In the genomic region with DNA sequence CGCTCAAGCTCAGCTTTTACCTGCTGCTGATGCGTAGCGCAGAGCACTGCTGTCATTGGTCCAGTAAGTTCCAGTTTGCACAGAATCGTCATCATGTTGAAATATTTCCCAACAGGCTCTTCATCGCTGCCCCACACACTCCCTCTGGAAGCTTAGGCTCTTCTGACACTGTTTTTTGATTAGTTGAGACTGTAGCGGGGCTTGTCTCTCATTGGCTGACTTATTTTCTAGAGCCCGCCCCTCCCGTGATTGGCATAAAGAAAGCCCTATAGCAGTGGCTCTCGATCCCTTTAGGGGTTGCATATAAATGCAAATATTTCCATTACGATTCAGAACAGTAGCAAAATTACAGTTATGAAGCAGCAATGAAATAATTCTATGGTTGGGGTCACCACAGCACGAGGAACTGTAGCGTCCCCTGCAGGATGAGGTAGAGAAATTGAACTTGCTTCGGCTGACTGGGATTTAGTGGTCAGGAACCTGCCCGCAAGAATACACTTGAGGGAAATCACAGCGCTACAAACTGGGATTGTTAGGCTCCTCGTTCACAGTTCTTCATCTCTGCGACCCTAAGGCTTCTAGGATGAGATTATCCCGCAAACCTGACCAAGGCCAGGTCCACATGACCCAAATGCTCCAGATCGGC, we compare ENCODE assay signal across 9 mouse cellular contexts. TPM values are rescaled to one million over a fixed set of nuclear protein-coding genes. Genes with fewer than 3 reads are reported as not detected.
DNase-seq lines count a peak whose midpoint lies in the region; ATAC-seq and TF ChIP-seq lines count a peak whose summit lies in the region.
"Had no signal": no experiment of that assay in that cellular context is flagged by ENCODE, and none has a peak within 500 bp of the region (broad histone marks: within the 10 kb centered on the region; RNA-seq: fewer than 3 reads in every experiment).

No protein-coding gene starts in this region.

- H3K36me3 ChIP-seq in forebrain, embryonic 13.5 days (ENCODE audit: poor library complexity, severe bottlenecking) = no peaks in the 10 kb centered on the region
- no peaks in the 10 kb centered on the region for H3K36me3 ChIP-seq in kidney, embryonic 14.5 days (ENCODE audit: control insufficient read depth, insufficient read depth, low read length)
- no peaks in the 10 kb centered on the region for H3K36me3 ChIP-seq in midbrain, postnatal 0 days (ENCODE audit: insufficient read depth, low read length)

- H3K27ac ChIP-seq in forebrain, embryonic 13.5 days = no peak overlapping the region
- H3K27ac ChIP-seq in kidney, embryonic 14.5 days (ENCODE audit: low read depth, low read length) = no peak overlapping the region
- H3K27ac ChIP-seq in midbrain, postnatal 0 days (ENCODE audit: low read depth, low read length) = 0 out of 2 replicates have a peak overlapping the region, but pooled peaks have one; percentile 6

- H3K4me1 ChIP-seq in forebrain, embryonic 13.5 days = peaks cover 7% of the 10 kb centered on the region
- no peaks in the 10 kb centered on the region for H3K4me1 ChIP-seq in kidney, embryonic 14.5 days (ENCODE audit: control insufficient read depth, insufficient read depth, low read length)
- peaks cover 4% of the 10 kb centered on the region; the same call in 1 of the 2 replicates for H3K4me1 ChIP-seq in midbrain, postnatal 0 days (ENCODE audit: insufficient read depth, low read length)

- H3K9me3 ChIP-seq in forebrain, embryonic 13.5 days (replicated peaks) = no peaks in the 10 kb centered on the region
- H3K9me3 ChIP-seq in kidney, embryonic 14.5 days (ENCODE audit: control insufficient read depth, low read length) = no peaks in the 10 kb centered on the region
- no peaks in the 10 kb centered on the region for H3K9me3 ChIP-seq in midbrain, postnatal 0 days (ENCODE audit: low read length)

- WGBS in forebrain, embryonic 13.5 days = 33% methylated on average over 19 of the region's 19 CpGs
- 35% methylated on average over 19 of the region's 19 CpGs for WGBS in kidney, embryonic 14.5 days
- WGBS in midbrain, postnatal 0 days = 31% methylated on average over 19 of the region's 19 CpGs

- ATAC-seq in forebrain, embryonic 13.5 days = peak; percentile 67
- no peak; the same call in 1 of the 2 replicates for ATAC-seq in kidney, embryonic 14.5 days (ENCODE audit: low FRiP score, low TSS enrichment)
- ATAC-seq in midbrain, postnatal 0 days (ENCODE audit: low FRiP score) = peak; percentile 68

- peak overlapping the region; percentile 47 for H3K4me2 ChIP-seq in forebrain, embryonic 13.5 days
- H3K4me2 ChIP-seq in kidney, embryonic 14.5 days (replicated peaks; ENCODE audit: low read depth, low read length) = no peak overlapping the region; the same call in none of the 2 replicates
- peak overlapping the region; percentile 38 for H3K4me2 ChIP-seq in midbrain, postnatal 0 days (ENCODE audit: low read depth, low read length, poor library complexity, severe bottlenecking)

- H3K27me3 ChIP-seq in forebrain, embryonic 13.5 days = peaks cover 33% of the 10 kb centered on the region
- H3K27me3 ChIP-seq in kidney, embryonic 14.5 days (ENCODE audit: control insufficient read depth, insufficient read depth, low read length) = peaks cover 7% of the 10 kb centered on the region; the same call in 1 of the 2 replicates
- H3K27me3 ChIP-seq in midbrain, postnatal 0 days (ENCODE audit: insufficient read depth, low read length) = 0 out of 2 replicates have a peak, but pooled peaks cover 3% of the 10 kb centered on the region

- DNase-seq in ES-CJ7 (ENCODE audit: low read depth, low spot score) = peak; percentile 53
- peak; percentile 90 for DNase-seq in brain, adult 2 months (ENCODE audit: low read depth, low spot score)
- DNase-seq in liver = peak; percentile 57
- peak; percentile 72 for DNase-seq in midbrain, postnatal 0 days (ENCODE audit: low spot score)
- DNase-seq in urinary bladder, postnatal 14 days (ENCODE audit: low spot score) = no peak
- DNase-seq in T-cell, adult 2 months (ENCODE audit: low spot score) = no peak

- H3K4me3 ChIP-seq in forebrain, embryonic 13.5 days = peak overlapping the region; percentile 31
- peak overlapping the region; percentile 26 for H3K4me3 ChIP-seq in kidney, embryonic 14.5 days (ENCODE audit: low read length)
- H3K4me3 ChIP-seq in midbrain, postnatal 0 days (ENCODE audit: low read depth, low read length) = peak overlapping the region; percentile 22; the same call in 1 of the 2 replicates

- no peak overlapping the region for H3K9ac ChIP-seq in forebrain, embryonic 13.5 days
- H3K9ac ChIP-seq in kidney, embryonic 14.5 days (ENCODE audit: low read depth, low read length) = no peak overlapping the region
- no peak overlapping the region for H3K9ac ChIP-seq in midbrain, postnatal 0 days (replicated peaks; ENCODE audit: low read length, poor library complexity, severe bottlenecking)

- TF ChIP-seq CTCF in midbrain, postnatal 0 days (IDR thresholded peaks at IDR 0.05) = peak; percentile 58

RNA-seq across cellular contexts. Expression of gene St6galnac4, which starts 5.3 kb away (rescaled TPM):
- 14.5 and 16.5 TPM in 2 replicates for polyA plus RNA-seq in forebrain, embryonic 13.5 days (2015; fragmentation: Nextera tagmentation; extraction: Ambion mirVana)
- 15.6 and 20.0 TPM in 2 replicates for polyA plus RNA-seq in kidney, embryonic 14.5 days (2014; fragmentation: Nextera tagmentation; extraction: Ambion mirVana)
- total RNA-seq in midbrain, postnatal 0 days (2014; rRNA removed) = 50.9 and 51.1 TPM in 2 replicates
- polyA plus RNA-seq in midbrain, postnatal 0 days (2015; fragmentation: Nextera tagmentation; extraction: Ambion mirVana) = 38.0 and 38.6 TPM in 2 replicates

RNA-seq across cellular contexts. Expression of gene 9430097D07Rik, which starts 6.1 kb away (rescaled TPM):
- 0.18 and 0.39 TPM in 2 replicates for polyA plus RNA-seq in forebrain, embryonic 13.5 days (2015; fragmentation: Nextera tagmentation; extraction: Ambion mirVana)
- 0.14 TPM in 1 of 2 replicates, not detected in the other for polyA plus RNA-seq in kidney, embryonic 14.5 days (2014; fragmentation: Nextera tagmentation; extraction: Ambion mirVana)
- 0.16 and 0.33 TPM in 2 replicates for total RNA-seq in midbrain, postnatal 0 days (2014; rRNA removed)
- 0.69 and 0.82 TPM in 2 replicates for polyA plus RNA-seq in midbrain, postnatal 0 days (2015; fragmentation: Nextera tagmentation; extraction: Ambion mirVana)
- polyA plus RNA-seq: gonadal fat pad, adult 2 months had no signal

RNA-seq across cellular contexts. Expression of gene Pip5kl1, which starts 7.0 kb away (rescaled TPM):
- polyA plus RNA-seq in forebrain, embryonic 13.5 days (2015; fragmentation: Nextera tagmentation; extraction: Ambion mirVana) = 1.7 and 3.4 TPM in 2 replicates
- polyA plus RNA-seq in kidney, embryonic 14.5 days (2014; fragmentation: Nextera tagmentation; extraction: Ambion mirVana) = 1.8 and 2.3 TPM in 2 replicates
- total RNA-seq in midbrain, postnatal 0 days (2014; rRNA removed) = 19.3 and 20.0 TPM in 2 replicates
- 16.5 and 26.5 TPM in 2 replicates for polyA plus RNA-seq in midbrain, postnatal 0 days (2015; fragmentation: Nextera tagmentation; extraction: Ambion mirVana)

RNA-seq across cellular contexts. Expression of gene Dpm2, which starts 10.9 kb away (rescaled TPM):
- 127 and 129 TPM in 2 replicates for polyA plus RNA-seq in forebrain, embryonic 13.5 days (2015; fragmentation: Nextera tagmentation; extraction: Ambion mirVana)
- 105 and 126 TPM in 2 replicates for polyA plus RNA-seq in kidney, embryonic 14.5 days (2014; fragmentation: Nextera tagmentation; extraction: Ambion mirVana)
- 70.0 and 73.3 TPM in 2 replicates for total RNA-seq in midbrain, postnatal 0 days (2014; rRNA removed)
- polyA plus RNA-seq in midbrain, postnatal 0 days (2015; fragmentation: Nextera tagmentation; extraction: Ambion mirVana) = 135 and 143 TPM in 2 replicates

RNA-seq across cellular contexts. Expression of gene St6galnac6, which starts 17.9 kb away (rescaled TPM):
- polyA plus RNA-seq in forebrain, embryonic 13.5 days (2015; fragmentation: Nextera tagmentation; extraction: Ambion mirVana) = 10.0 and 10.8 TPM in 2 replicates
- 7.0 and 8.7 TPM in 2 replicates for polyA plus RNA-seq in kidney, embryonic 14.5 days (2014; fragmentation: Nextera tagmentation; extraction: Ambion mirVana)
- total RNA-seq in midbrain, postnatal 0 days (2014; rRNA removed) = 113 and 166 TPM in 2 replicates
- polyA plus RNA-seq in midbrain, postnatal 0 days (2015; fragmentation: Nextera tagmentation; extraction: Ambion mirVana) = 42.1 and 45.2 TPM in 2 replicates

Comparison
In these comparisons a context has a peak if more than half of its experiments do, and no peak if none do; other contexts are left out.
1. DNase-seq: peak in ES-CJ7 (single experiment), brain, adult 2 months (single experiment), liver (single experiment) and midbrain, postnatal 0 days (single experiment); none in urinary bladder, postnatal 14 days (single experiment) and T-cell, adult 2 months (single experiment).
2. Peak in every context shown above with its lines, with median percentiles within 50 percentile points of each other: H3K4me3 ChIP-seq.